Mouse (Mus musculus) testis, postnatal 10 days (tissue): ENCODE measurements around the gene Mapk10.

Source experiments
- DNase-seq: peaks from one replicate; pipeline ENCODE4 v3.0.0; 2021; ENCODE audit warnings: low spot score

Gene Mapk10

DNA sequence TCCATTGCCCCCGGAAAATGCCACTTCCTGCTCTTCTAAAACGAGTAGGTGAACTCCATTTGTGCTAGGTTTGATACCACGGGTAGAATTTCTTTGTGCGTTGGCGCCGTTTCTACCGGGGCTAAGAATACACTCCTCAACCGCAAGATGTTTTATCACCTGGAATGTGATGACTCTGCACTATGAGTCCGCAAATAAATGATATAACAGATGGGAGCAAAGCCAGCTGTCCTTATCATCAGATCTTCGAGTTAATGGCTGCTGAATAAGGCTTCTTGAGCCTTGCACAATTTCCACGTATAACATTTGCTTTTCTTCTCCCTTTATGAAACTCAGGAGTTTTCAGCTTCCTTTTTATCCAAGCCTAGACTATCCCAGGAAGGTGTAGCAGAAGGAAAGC is 351.4 kb downstream of the Mapk10 start:
- DNase-seq = no peak

DNA sequence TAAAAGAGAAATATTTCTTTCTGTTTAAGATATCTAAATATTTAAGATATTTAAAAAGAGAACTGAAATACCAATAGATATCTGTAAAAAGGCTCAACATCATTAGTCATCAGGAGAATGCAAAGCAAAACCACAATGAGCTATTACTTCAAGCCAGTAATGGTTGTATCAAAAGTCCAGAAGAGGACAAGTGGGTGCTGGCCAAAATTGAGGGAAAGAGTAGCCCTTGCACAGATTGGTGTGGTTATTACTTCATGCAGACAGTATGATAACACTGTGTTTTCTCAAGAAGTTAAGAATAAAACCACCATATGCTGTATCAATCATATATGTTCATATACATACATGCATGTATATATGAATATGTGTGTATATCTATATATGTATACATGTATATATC is 353.1 kb downstream of the Mapk10 start:
- DNase-seq = no peak
